ENCODE assay signal across 8 mouse cellular contexts in genomic region chr11:78803587-78804316, GRCm38 (mm10). TPM values are rescaled to one million over a fixed set of nuclear protein-coding genes. Genes with fewer than 3 reads are reported as not detected.
DNase-seq lines count a peak whose midpoint lies in the region; ATAC-seq and TF ChIP-seq lines count a peak whose summit lies in the region.

No protein-coding gene starts in this region.

- no peak for TF ChIP-seq CTCF in left cerebral cortex, adult 2 months (IDR thresholded peaks at IDR 0.05)

- intact Hi-C loops in left cerebral cortex, adult 2 months (cut with DNase I) = loop anchor here (2.0 kb wide), 3 partner anchors 21 to 47 kb away; no protein-coding TSS in a partner anchor
- intact Hi-C loops in heart, postnatal 36 days (cut with DNase I) = no loop called here

- H3K27ac ChIP-seq in left cerebral cortex, adult 2 months = peak overlapping the region; percentile 88

- DNase-seq in left cerebral cortex, adult 2 months (ENCODE audit: extremely low spot score in 1 of 2, low spot score in 2 of 2) = no peak
- DNase-seq in left cerebral cortex, adult 18-20 months (ENCODE audit: low spot score in 2 of 2) = no peak
- DNase-seq in adrenal gland, adult 8-10 months = peak; percentile 97
- peak; percentile 74 to 79 for DNase-seq in heart, postnatal 36 days
- peak; percentile 72 to 86 for DNase-seq in lung, postnatal 4 days
- no peak for DNase-seq in urinary bladder, adult 2 months (ENCODE audit: low spot score)
- DNase-seq in neural tube, embryonic 10.5 days (ENCODE audit: extremely low spot score, low spot score) = no peak

- no peak overlapping the region for H3K4me3 ChIP-seq in left cerebral cortex, adult 2 months

- 0 out of 2 replicates have a peak, but pooled peaks have one; percentile 36 for ATAC-seq in erythroid progenitor cell, adult 5-6 weeks (replicated peaks; ENCODE audit: low FRiP score, poor library complexity, severe bottlenecking)

RNA-seq across cellular contexts. Expression of gene Lyrm9, which starts 22.6 kb away (rescaled TPM):
- total RNA-seq in left cerebral cortex, adult 2 months (2021) = 10 to 100 TPM; 22.6 to 26.1 TPM
- total RNA-seq in left cerebral cortex, adult 18-20 months (2021) = 10 to 100 TPM; 28.1 to 32.5 TPM
- total RNA-seq in adrenal gland, adult 8-10 months (2022) = 10 to 100 TPM; 40.6 to 46.6 (median 42.1) TPM
- total RNA-seq in erythroid progenitor cell, adult 5-6 weeks (2015; ENCODE audit: low replicate concordance) = 2.5 and 4.6 TPM in 2 replicates
- total RNA-seq in erythroid progenitor cell, adult 5-6 weeks (2017; ENCODE audit: low replicate concordance) = 2.8 and 4.2 TPM in 2 replicates
- 10 to 100 TPM; 34.7 to 36.5 TPM for total RNA-seq in heart, postnatal 36 days (2021)
- polyA plus RNA-seq in urinary bladder, adult 2 months (2012; rRNA removed) = 13.9 and 21.3 TPM in 2 replicates

RNA-seq across cellular contexts. Expression of gene Ccnq, which starts 52.2 kb away (rescaled TPM):
- total RNA-seq in left cerebral cortex, adult 2 months (2021) = 10 to 100 TPM; 16.1 to 20.1 TPM
- total RNA-seq in left cerebral cortex, adult 18-20 months (2021) = 10 to 100 TPM; 16.1 to 16.7 TPM
- total RNA-seq in adrenal gland, adult 8-10 months (2022) = 10 to 100 TPM; 61.2 to 71.8 (median 64.7) TPM
- total RNA-seq in erythroid progenitor cell, adult 5-6 weeks (2015; ENCODE audit: low replicate concordance) = 5.4 TPM in 1 of 2 replicates, not detected in the other
- 0.38 and 4.6 TPM in 2 replicates for total RNA-seq in erythroid progenitor cell, adult 5-6 weeks (2017; ENCODE audit: low replicate concordance)
- total RNA-seq in heart, postnatal 36 days (2021) = 10 to 100 TPM; 13.9 to 15.7 TPM
- polyA plus RNA-seq in urinary bladder, adult 2 months (2012; rRNA removed) = 35.4 and 41.7 TPM in 2 replicates

Comparison
In these comparisons a context has a peak if more than half of its experiments do, and no peak if none do; other contexts are left out.
1. DNase-seq: peak in adrenal gland, adult 8-10 months (single experiment), heart, postnatal 36 days (2 of 2) and lung, postnatal 4 days (2 of 2); none in left cerebral cortex, adult 2 months (0 of 2), left cerebral cortex, adult 18-20 months (0 of 2), urinary bladder, adult 2 months (single experiment) and neural tube, embryonic 10.5 days (single experiment).
2. RNA of gene Lyrm9, which starts 22.6 kb away (total RNA-seq): 40.6 to 46.6 TPM in adrenal gland, adult 8-10 months, 34.7 to 36.5 TPM in heart, postnatal 36 days, 28.1 to 32.5 TPM in left cerebral cortex, adult 18-20 months and 22.6 to 26.1 TPM in left cerebral cortex, adult 2 months; 2.5 to 4.6 TPM in erythroid progenitor cell, adult 5-6 weeks; every median in the first group is over 4 times any median in the second.